Mouse (Mus musculus): ENCODE measurements around the gene Pold2. TPM values are rescaled to one million over a fixed set of nuclear protein-coding genes. Genes with fewer than 3 reads are reported as not detected.

The Pold2 gene
- total RNA-seq (2015) (23.8 and 31.6 TPM in 2 replicates), total RNA-seq (2017) (19.0 and 29.3 TPM in 2 replicates)

- peak; percentile 98 for ATAC-seq (ENCODE audit: poor library complexity, severe bottlenecking)
These were observed at the start of gene Pold2 for GRCm38 (mm10) chr11:5877921-5878526. Pold2 (minus strand) TSS chr11:5878292.

GRCm38 (mm10) chr11:5926696-5927220, 48.7 kb upstream of the Pold2 start:
- no peak for ATAC-seq (ENCODE audit: poor library complexity, severe bottlenecking)

- no peak for ATAC-seq (ENCODE audit: poor library complexity, severe bottlenecking)
These were observed 46.6 kb upstream of the Pold2 start for GRCm38 (mm10) chr11:5924699-5925098.

GRCm38 (mm10) chr11:5920323-5920960, 42.4 kb upstream of the Pold2 start:
- no peak for ATAC-seq (ENCODE audit: poor library complexity, severe bottlenecking)

- no peak for ATAC-seq (ENCODE audit: poor library complexity, severe bottlenecking)
These were observed 41.5 kb upstream of the Pold2 start for GRCm38 (mm10) chr11:5919606-5920005.

- ATAC-seq (ENCODE audit: poor library complexity, severe bottlenecking): no peak
These were observed 40.0 kb upstream of the Pold2 start for GRCm38 (mm10) chr11:5918111-5918510.

- ATAC-seq (ENCODE audit: poor library complexity, severe bottlenecking): no peak
These were observed 38.1 kb upstream of the Pold2 start for GRCm38 (mm10) chr11:5916178-5916548.

- ATAC-seq (ENCODE audit: poor library complexity, severe bottlenecking): no peak
These were observed 37.5 kb upstream of the Pold2 start for GRCm38 (mm10) chr11:5915429-5916177.

- ATAC-seq (ENCODE audit: poor library complexity, severe bottlenecking): no peak
These were observed 36.8 kb upstream of the Pold2 start for GRCm38 (mm10) chr11:5914940-5915339.

- no peak for ATAC-seq (ENCODE audit: poor library complexity, severe bottlenecking)
These were observed 35.8 kb upstream of the Pold2 start for GRCm38 (mm10) chr11:5913936-5914335.

GRCm38 (mm10) chr11:5913256-5913655, 35.2 kb upstream of the Pold2 start:
- ATAC-seq (ENCODE audit: poor library complexity, severe bottlenecking): no peak

GRCm38 (mm10) chr11:5912635-5913034, 34.5 kb upstream of the Pold2 start:
- ATAC-seq (ENCODE audit: poor library complexity, severe bottlenecking): peak; percentile 68

GRCm38 (mm10) chr11:5908642-5909041, 30.6 kb upstream of the Pold2 start:
- no peak for ATAC-seq (ENCODE audit: poor library complexity, severe bottlenecking)

GRCm38 (mm10) chr11:5907096-5907495, 29.0 kb upstream of the Pold2 start:
- ATAC-seq (ENCODE audit: poor library complexity, severe bottlenecking): no peak

- ATAC-seq (ENCODE audit: poor library complexity, severe bottlenecking): no peak
These were observed 27.9 kb upstream of the Pold2 start for GRCm38 (mm10) chr11:5905778-5906518.

GRCm38 (mm10) chr11:5904871-5905270, 26.8 kb upstream of the Pold2 start:
- ATAC-seq (ENCODE audit: poor library complexity, severe bottlenecking): no peak

GRCm38 (mm10) chr11:5904357-5904756, 26.3 kb upstream of the Pold2 start:
- no peak for ATAC-seq (ENCODE audit: poor library complexity, severe bottlenecking)

- ATAC-seq (ENCODE audit: poor library complexity, severe bottlenecking): no peak
These were observed 25.8 kb upstream of the Pold2 start for GRCm38 (mm10) chr11:5903844-5904243.

GRCm38 (mm10) chr11:5902390-5902789, 24.3 kb upstream of the Pold2 start:
- no peak for ATAC-seq (ENCODE audit: poor library complexity, severe bottlenecking)

- ATAC-seq (ENCODE audit: poor library complexity, severe bottlenecking): no peak
These were observed 23.9 kb upstream of the Pold2 start for GRCm38 (mm10) chr11:5901950-5902349.

- no peak for ATAC-seq (ENCODE audit: poor library complexity, severe bottlenecking)
These were observed 23.2 kb upstream of the Pold2 start for GRCm38 (mm10) chr11:5901320-5901719.
